Mouse (Mus musculus): ENCODE data around the gene Zfp758. TPM values are rescaled to one million over a fixed set of nuclear protein-coding genes. Genes with fewer than 3 reads are reported as not detected.
A peak's percentile ranks its signal among the peaks of the same experiment; 100 is the strongest.

Gene Zfp758
- polyA plus RNA-seq, 1 experiment from 2014 or later, result 3.3 TPM

DNA sequence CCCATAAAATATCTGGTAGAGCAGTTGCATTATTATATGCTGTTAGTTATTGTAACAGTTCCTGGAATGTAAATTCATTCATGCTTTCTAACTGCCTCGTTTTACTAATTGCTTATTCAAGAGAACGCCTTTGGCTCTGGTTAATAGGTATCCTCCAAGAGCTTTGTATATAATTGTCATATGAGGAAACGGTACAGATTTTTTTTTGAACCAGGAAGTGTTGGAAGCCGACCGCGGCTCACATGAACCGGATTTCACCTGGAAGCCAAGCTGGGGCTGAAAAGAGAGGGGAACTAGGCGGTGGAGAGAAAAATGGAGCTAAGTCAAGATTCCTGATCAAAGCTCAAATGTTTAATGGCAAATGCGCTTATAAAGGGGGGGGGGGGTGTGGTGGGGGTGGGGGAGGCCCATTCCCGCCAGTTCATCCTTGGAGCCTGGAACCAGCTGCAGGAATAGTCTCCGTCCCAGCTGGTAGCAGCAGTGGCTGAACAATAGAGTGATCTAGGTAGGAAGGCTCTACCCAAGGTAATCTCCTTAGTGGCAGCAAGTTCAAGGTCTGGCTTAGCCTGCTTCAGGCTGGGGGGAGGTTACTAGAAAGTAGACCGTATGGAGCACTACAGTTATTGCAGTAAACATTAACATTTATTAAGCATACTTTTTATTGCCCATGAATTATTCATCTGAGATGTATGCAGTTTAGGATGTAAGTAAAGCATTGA, 63.5 kb downstream of the Zfp758 start:
- Histone ChIP-seq H3K9ac (0 out of 2 replicates have a peak overlapping the region, but pooled peaks have one; percentile 62), H3K4me2 (peak overlapping the region; percentile 82), H3K4me3 (replicated peaks) (peak overlapping the region; percentile 74), H3K9me3 (replicated peaks) (no peaks in the 10 kb centered on the region), H3K36me3 (replicated peaks) (no peaks in the 10 kb centered on the region), H3K4me1 (replicated peaks) (peaks cover 10% of the 10 kb centered on the region; the same call in 1 of the 2 replicates), H3K27me3 (no peaks in the 10 kb centered on the region), H3K27ac (replicated peaks) (no peak overlapping the region)
- no peak for ATAC-seq (ENCODE audit: insufficient read depth)
- WGBS (ENCODE audit: insufficient replicate concordance), result 8% methylated on average over 12 of the region's 12 CpGs

Other genes starting within 250 kb of the Zfp758 start
- gene Zfp947, start 195.3 kb upstream of the Zfp758 start, polyA plus RNA-seq (2015; fragmentation: Nextera tagmentation; extraction: Ambion mirVana), result 0.24 and 0.36 TPM in 2 replicates
- 0.85 and 0.90 TPM in 2 replicates for gene Zfp994, start 135.8 kb upstream of the Zfp758 start, polyA plus RNA-seq (2015; fragmentation: Nextera tagmentation; extraction: Ambion mirVana)
- 2.6 and 3.2 TPM in 2 replicates for gene CT030661.1, start 46.6 kb upstream of the Zfp758 start, polyA plus RNA-seq (2015; fragmentation: Nextera tagmentation; extraction: Ambion mirVana)
- gene Zfp944, start 53 bp upstream of the Zfp758 start, polyA plus RNA-seq (2015; fragmentation: Nextera tagmentation; extraction: Ambion mirVana), result 5.0 and 5.2 TPM in 2 replicates
- gene Zfp946, start 62.8 kb downstream of the Zfp758 start, polyA plus RNA-seq (2015; fragmentation: Nextera tagmentation; extraction: Ambion mirVana), result 2.4 and 2.6 TPM in 2 replicates
- not detected in 2 replicates for gene Vmn2r111, start 212.0 kb downstream of the Zfp758 start, polyA plus RNA-seq (2015; fragmentation: Nextera tagmentation; extraction: Ambion mirVana)
- gene Vmn2r112, start 239.5 kb downstream of the Zfp758 start, polyA plus RNA-seq (2015; fragmentation: Nextera tagmentation; extraction: Ambion mirVana), result not detected in 2 replicates